Mouse (Mus musculus) myocyte (in vitro differentiated cells): Measurements from ENCODE around the gene Ngly1. TPM values are rescaled to one million over a fixed set of nuclear protein-coding genes. Genes with fewer than 3 reads are reported as not detected.

Experiments
- H3K27me3 ChIP-seq: one replicate; pipeline ENCODE4 v1.6.1; 2011; ENCODE audit not compliant: control insufficient read depth, insufficient read depth, insufficient read length
- H3K36me3 ChIP-seq: one replicate; pipeline ENCODE4 v1.6.1; 2011; ENCODE audit not compliant: control insufficient read depth, insufficient read depth
- H3K4me2 ChIP-seq: one replicate; pipeline ENCODE4 v1.6.1; 2011; ENCODE audit warnings: low read depth, control low read depth
- H3K4me3 ChIP-seq: one replicate; pipeline ENCODE4 v1.5.1; 2011; ENCODE audit warnings: mild to moderate bottlenecking, control low read depth, moderate library complexity
- H3K79me2 ChIP-seq: one replicate; pipeline ENCODE4 v1.6.1; 2011; ENCODE audit not compliant: control insufficient read depth, insufficient read depth
- H3ac ChIP-seq: one replicate; pipeline ENCODE4 v1.6.1; 2011; ENCODE audit not compliant: control insufficient read depth, insufficient read length
- CEBPB ChIP-seq: IDR thresholded peaks from 2 replicates; pipeline ENCODE4 v1.6.1; 2011; ENCODE audit warnings: mild to moderate bottlenecking, moderate library complexity; ENCODE audit not compliant: poor library complexity, insufficient read depth, severe bottlenecking
- E2F4 ChIP-seq: IDR thresholded peaks from one replicate; pipeline ENCODE4 v1.6.1; 2011; ENCODE audit warnings: mild to moderate bottlenecking, control low read depth, moderate library complexity; ENCODE audit not compliant: insufficient read depth
- MAX ChIP-seq: IDR thresholded peaks from one replicate; pipeline ENCODE4 v1.6.1; 2011; ENCODE audit warnings: low read depth, mild to moderate bottlenecking, control low read depth
- MYOD1 ChIP-seq, 3 experiments: IDR thresholded peaks; one replicate each; pipeline ENCODE4 v1.6.1; 2011; ENCODE audit warnings: control low read depth in 2 of 3, low read depth in 2 of 3, mild to moderate bottlenecking in 2 of 3, moderate library complexity in 1 of 3; ENCODE audit not compliant: insufficient read length in 2 of 3, control insufficient read depth in 1 of 3
- MYOG ChIP-seq, 3 experiments: IDR thresholded peaks; one replicate each; pipeline ENCODE4 v1.6.1; 2011; ENCODE audit warnings: control low read depth in 2 of 3, low read depth in 2 of 3, mild to moderate bottlenecking in 2 of 3; ENCODE audit not compliant: insufficient read length in 2 of 3, control insufficient read depth in 1 of 3, insufficient read depth in 1 of 3
- POLR2A ChIP-seq: IDR thresholded peaks from one replicate; pipeline ENCODE4 v1.6.1; 2011; ENCODE audit warnings: low read depth, mild to moderate bottlenecking, control low read depth, moderate library complexity; ENCODE audit not compliant: insufficient read length
- POLR2AphosphoS2 ChIP-seq: IDR thresholded peaks from one replicate; pipeline ENCODE4 v1.6.1; 2011; ENCODE audit warnings: low read depth, control low read depth; ENCODE audit not compliant: insufficient read length
- REST ChIP-seq: IDR thresholded peaks from one replicate; pipeline ENCODE4 v1.6.1; 2011; ENCODE audit warnings: mild to moderate bottlenecking, control low read depth, moderate library complexity; ENCODE audit not compliant: insufficient read depth, insufficient read length
- SRF ChIP-seq: IDR thresholded peaks from one replicate; pipeline ENCODE4 v1.6.1; 2011; ENCODE audit warnings: low read depth; ENCODE audit not compliant: control insufficient read depth, insufficient read length
- TCF12 ChIP-seq: IDR thresholded peaks from one replicate; pipeline ENCODE4 v1.6.1; 2011; ENCODE audit warnings: mild to moderate bottlenecking, control low read depth; ENCODE audit not compliant: poor library complexity, insufficient read depth, severe bottlenecking
- TCF3 ChIP-seq: IDR thresholded peaks from one replicate; pipeline ENCODE4 v1.6.1; 2011; ENCODE audit warnings: low read depth, control low read depth; ENCODE audit not compliant: insufficient read length
- USF1 ChIP-seq: IDR thresholded peaks from one replicate; pipeline ENCODE4 v1.6.1; 2011; ENCODE audit warnings: low read depth, mild to moderate bottlenecking, control low read depth, moderate library complexity
- polyA plus RNA-seq: library from polyadenylated mRNA; unstranded; fragments of >200 nt; fragmentation: generic; extraction: Trizol; gene quantifications from one replicate; pipeline ENCODE4 v1.2.1, GENCODE M21; 2012; ENCODE audit warnings: missing spikeins

The Ngly1 gene
- polyA plus RNA-seq, 1 experiment = 8.0 TPM

DNA sequence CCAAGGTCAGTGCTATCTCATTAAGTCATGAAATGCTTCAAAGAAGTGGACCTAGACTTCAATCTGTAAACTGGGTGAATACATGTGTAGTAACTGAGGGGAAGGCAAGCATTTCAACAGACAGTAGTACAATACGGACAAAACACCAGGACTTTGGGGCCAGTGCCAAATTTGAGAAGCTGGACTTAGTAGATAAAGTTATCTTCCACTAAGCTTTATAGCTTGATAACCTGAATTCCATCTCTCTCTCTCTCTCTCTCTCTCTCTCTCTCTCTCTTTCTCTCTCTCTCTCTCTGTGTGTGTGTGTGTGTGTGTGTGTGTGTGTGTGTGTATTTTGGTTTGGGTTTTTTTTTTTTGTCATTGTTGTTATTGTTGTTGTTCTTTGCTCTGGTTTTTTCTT is 4.0 kb upstream of the Ngly1 start:
- H3K4me2 ChIP-seq = no peak overlapping the region
- TF ChIP-seq MYOD1 (IDR thresholded peaks at IDR 0.05; ENCODE audit: control insufficient read depth in 1 of 3, insufficient read length in 2 of 3, low read depth in 2 of 3) (no peak), POLR2A (no peak), MAX (no peak), REST (no peak)
- H3ac ChIP-seq = no peak overlapping the region
- H3K79me2 ChIP-seq = no peaks in the 10 kb centered on the region
- no peak overlapping the region for H3K4me3 ChIP-seq
- no peaks in the 10 kb centered on the region for H3K36me3 ChIP-seq
- H3K27me3 ChIP-seq = no peaks in the 10 kb centered on the region

- Histone ChIP-seq H3K36me3 (no peaks in the 10 kb centered on the region), H3K27me3 (no peaks in the 10 kb centered on the region), H3K4me2 (no peak overlapping the region), H3K4me3 (no peak overlapping the region), H3K79me2 (no peaks in the 10 kb centered on the region), H3ac (no peak overlapping the region)
- TF ChIP-seq TCF12 (no peak), TCF3 (no peak), POLR2AphosphoS2 (no peak), USF1 (no peak), MYOG (IDR thresholded peaks at IDR 0.05; ENCODE audit: control insufficient read depth in 1 of 3, insufficient read depth in 1 of 3, insufficient read length in 2 of 3, low read depth in 2 of 3) (no peak), E2F4 (no peak), CEBPB (no peak), MYOD1 (IDR thresholded peaks at IDR 0.05; ENCODE audit: control insufficient read depth in 1 of 3, insufficient read length in 2 of 3, low read depth in 2 of 3) (no peak), SRF (no peak), REST (no peak), POLR2A (no peak), MAX (no peak)
These were observed 2.7 kb upstream of the Ngly1 start for GRCm38 (mm10) chr14:16246340-16246912.

DNA sequence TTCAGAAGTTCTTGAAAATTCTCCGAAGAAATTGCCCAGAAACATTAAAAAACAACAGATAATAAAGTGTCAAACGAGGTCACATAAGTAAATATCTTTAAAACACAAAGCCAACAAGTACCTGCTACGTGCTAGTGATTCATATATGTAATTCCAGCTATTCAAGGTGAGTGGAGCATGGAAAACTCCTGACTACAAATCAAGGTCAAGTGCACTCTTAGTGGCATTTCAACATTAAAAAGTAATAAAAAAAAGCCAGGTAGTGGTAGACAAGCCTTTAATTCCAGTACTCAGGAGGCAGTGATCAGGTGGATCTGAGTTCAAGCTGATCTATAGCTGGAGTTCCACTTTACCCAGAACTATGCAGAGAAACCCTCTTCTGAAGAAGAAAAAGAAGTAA is 945 bp upstream of the Ngly1 start:
- Histone ChIP-seq H3K4me3 (peak overlapping the region; percentile 67), H3K27me3 (no peaks in the 10 kb centered on the region), H3K79me2 (no peaks in the 10 kb centered on the region), H3ac (no peak overlapping the region), H3K4me2 (peak overlapping the region; percentile 82), H3K36me3 (no peaks in the 10 kb centered on the region)
- TF ChIP-seq SRF (no peak), REST (no peak), POLR2AphosphoS2 (no peak), USF1 (no peak), MAX (no peak), CEBPB (no peak), TCF12 (no peak), E2F4 (no peak), TCF3 (no peak), MYOD1 (IDR thresholded peaks at IDR 0.05; ENCODE audit: control insufficient read depth in 1 of 3, insufficient read length in 2 of 3, low read depth in 2 of 3) (no peak), POLR2A (no peak), MYOG (IDR thresholded peaks at IDR 0.05; ENCODE audit: control insufficient read depth in 1 of 3, insufficient read depth in 1 of 3, insufficient read length in 2 of 3, low read depth in 2 of 3) (no peak)

DNA sequence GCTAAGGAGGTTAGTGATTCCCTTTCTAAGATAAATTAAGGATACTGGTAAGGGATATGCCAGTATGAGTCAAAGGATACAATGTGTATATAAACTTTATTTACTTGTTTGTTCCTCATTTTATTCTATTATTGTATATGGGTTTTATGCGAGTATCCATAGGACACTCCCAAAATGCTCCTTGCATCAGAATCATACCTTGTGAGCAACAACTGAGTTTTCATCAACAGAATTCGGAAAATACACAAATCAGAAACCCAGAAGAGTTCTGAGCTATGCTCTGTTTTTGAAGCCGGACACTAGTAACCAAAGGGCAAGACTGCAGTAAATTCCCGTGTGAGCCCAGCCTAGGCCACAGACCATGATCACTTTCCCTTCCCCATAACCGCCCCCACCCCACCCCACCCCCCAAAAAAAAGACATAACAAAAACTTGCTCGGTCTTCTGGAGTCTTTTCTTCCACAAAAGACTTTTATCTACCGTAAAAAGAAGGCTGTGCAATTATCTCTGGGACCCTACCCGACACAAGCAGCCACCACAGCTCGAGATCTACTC is 400 bp upstream of the Ngly1 start:
- peak overlapping the region; percentile 67 for H3K4me3 ChIP-seq
- no peaks in the 10 kb centered on the region for H3K36me3 ChIP-seq
- peak overlapping the region; percentile 82 for H3K4me2 ChIP-seq
- TF ChIP-seq MYOG (IDR thresholded peaks at IDR 0.05; ENCODE audit: control insufficient read depth in 1 of 3, insufficient read depth in 1 of 3, insufficient read length in 2 of 3, low read depth in 2 of 3) = no peak
- no peak for TF ChIP-seq POLR2A
- no peak for TF ChIP-seq TCF12
- no peak for TF ChIP-seq USF1
- no peak for TF ChIP-seq MAX
- TF ChIP-seq REST = no peak
- TF ChIP-seq SRF = no peak
- TF ChIP-seq POLR2AphosphoS2 = no peak
- no peak for TF ChIP-seq MYOD1 (IDR thresholded peaks at IDR 0.05; ENCODE audit: control insufficient read depth in 1 of 3, insufficient read length in 2 of 3, low read depth in 2 of 3)
- TF ChIP-seq TCF3 = no peak
- no peak for TF ChIP-seq CEBPB
- TF ChIP-seq E2F4 = no peak
- H3ac ChIP-seq = peak overlapping the region; percentile 66
- no peaks in the 10 kb centered on the region for H3K79me2 ChIP-seq
- H3K27me3 ChIP-seq = no peaks in the 10 kb centered on the region

- Histone ChIP-seq H3K4me2 (peak overlapping the region; percentile 87), H3K4me3 (peak overlapping the region; percentile 67), H3ac (peak overlapping the region; percentile 66), H3K27me3 (no peaks in the 10 kb centered on the region), H3K36me3 (no peaks in the 10 kb centered on the region), H3K79me2 (no peaks in the 10 kb centered on the region)
- TF ChIP-seq SRF = no peak
- no peak for TF ChIP-seq CEBPB
- TF ChIP-seq MAX = no peak
- TF ChIP-seq MYOD1 (IDR thresholded peaks at IDR 0.05; ENCODE audit: control insufficient read depth in 1 of 3, insufficient read length in 2 of 3, low read depth in 2 of 3) = no peak
- TF ChIP-seq TCF12 = no peak
- TF ChIP-seq POLR2A = no peak
These were observed 1.0 kb downstream of the Ngly1 start for GRCm38 (mm10) chr14:16250099-16250498.
